Mouse (Mus musculus): Measurements from ENCODE around the gene Hes1. TPM values are rescaled to one million over a fixed set of nuclear protein-coding genes. Genes with fewer than 3 reads are reported as not detected.

Gene Hes1
- polyA plus RNA-seq, 1 experiment from 2014 or later, result 38.5 TPM

GRCm38 (mm10) chr16:30032326-30032904 is 31.8 kb upstream of the Hes1 start:
- Histone ChIP-seq H3K36me3 (ENCODE audit: control insufficient read depth, insufficient read depth, low read length) (no peaks in the 10 kb centered on the region), H3K27ac (ENCODE audit: low read length) (no peak overlapping the region), H3K4me1 (ENCODE audit: control insufficient read depth, insufficient read depth, low read length) (peaks cover 17% of the 10 kb centered on the region), H3K9me3 (replicated peaks; ENCODE audit: control insufficient read depth, low read length) (no peaks in the 10 kb centered on the region), H3K4me2 (ENCODE audit: low read depth, low read length) (no peak overlapping the region), H3K4me3 (replicated peaks; ENCODE audit: low read length) (no peak overlapping the region), H3K9ac (ENCODE audit: low read length) (no peak overlapping the region), H3K27me3 (ENCODE audit: control insufficient read depth, insufficient read depth, low read length) (no peaks in the 10 kb centered on the region)
- 71% methylated on average over 2 of the region's 2 CpGs for WGBS
- ATAC-seq (ENCODE audit: insufficient read depth, low FRiP score), result no peak

DNA sequence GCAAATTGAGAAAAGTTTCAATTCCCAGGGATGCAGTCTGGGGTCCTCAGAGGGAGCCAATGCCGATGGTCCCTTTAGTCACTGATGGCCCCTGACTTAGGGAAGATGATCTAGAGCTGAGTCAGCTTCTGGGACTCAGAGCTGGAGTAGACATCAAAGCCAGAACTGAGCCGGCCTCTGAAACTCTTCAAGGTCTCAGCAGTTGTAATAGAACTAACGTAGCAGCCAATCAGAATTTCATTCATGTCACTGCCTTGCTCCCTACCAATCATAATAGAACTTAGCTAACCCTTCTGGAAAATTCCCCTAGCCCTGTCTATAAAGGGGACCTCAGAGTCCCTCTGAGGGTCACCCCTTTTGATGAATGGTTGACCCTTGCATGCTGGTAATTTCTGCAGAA is 30.8 kb upstream of the Hes1 start:
- 85% methylated on average over 3 of the region's 3 CpGs for WGBS
- H3K9ac ChIP-seq (ENCODE audit: low read length), result no peak overlapping the region
- no peak overlapping the region for H3K4me3 ChIP-seq (replicated peaks; ENCODE audit: low read length)
- H3K27ac ChIP-seq (ENCODE audit: low read length), result no peak overlapping the region
- H3K27me3 ChIP-seq (ENCODE audit: control insufficient read depth, insufficient read depth, low read length), result no peaks in the 10 kb centered on the region
- no peaks in the 10 kb centered on the region for H3K9me3 ChIP-seq (replicated peaks; ENCODE audit: control insufficient read depth, low read length)
- peaks cover 17% of the 10 kb centered on the region for H3K4me1 ChIP-seq (ENCODE audit: control insufficient read depth, insufficient read depth, low read length)
- ATAC-seq (ENCODE audit: insufficient read depth, low FRiP score), result no peak
- H3K4me2 ChIP-seq (ENCODE audit: low read depth, low read length), result no peak overlapping the region
- no peaks in the 10 kb centered on the region for H3K36me3 ChIP-seq (ENCODE audit: control insufficient read depth, insufficient read depth, low read length)

DNA sequence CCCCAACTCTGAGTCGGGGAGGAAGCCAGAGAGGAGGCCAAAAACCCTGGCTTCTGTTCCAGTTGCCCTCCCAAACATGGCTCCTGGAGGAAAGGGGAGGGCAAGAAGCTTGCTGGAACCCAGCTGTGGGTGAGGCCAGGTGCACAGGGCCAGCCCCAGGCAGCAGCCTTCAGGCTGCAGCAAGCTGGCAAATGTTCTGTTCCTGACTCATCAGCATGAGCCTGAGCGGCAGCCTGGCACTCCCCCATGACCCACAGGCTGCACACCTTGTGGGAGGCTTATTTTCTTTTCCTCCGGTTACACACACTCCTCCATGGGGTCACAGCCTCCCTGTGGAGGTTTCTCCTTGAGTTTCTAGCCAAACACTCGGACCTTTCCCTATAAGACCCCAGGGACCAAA is 30.2 kb upstream of the Hes1 start:
- Histone ChIP-seq H3K4me2 (ENCODE audit: low read depth, low read length) (0 out of 2 replicates have a peak overlapping the region, but pooled peaks have one; percentile 14), H3K9ac (ENCODE audit: low read length) (peak overlapping the region; percentile 46; the same call in 1 of the 2 replicates), H3K4me3 (replicated peaks; ENCODE audit: low read length) (no peak overlapping the region), H3K36me3 (ENCODE audit: control insufficient read depth, insufficient read depth, low read length) (no peaks in the 10 kb centered on the region), H3K9me3 (replicated peaks; ENCODE audit: control insufficient read depth, low read length) (no peaks in the 10 kb centered on the region), H3K27me3 (ENCODE audit: control insufficient read depth, insufficient read depth, low read length) (no peaks in the 10 kb centered on the region), H3K27ac (ENCODE audit: low read length) (peak overlapping the region; percentile 74), H3K4me1 (ENCODE audit: control insufficient read depth, insufficient read depth, low read length) (peaks cover 17% of the 10 kb centered on the region)
- WGBS, result 46% methylated on average over 4 of the region's 4 CpGs
- ATAC-seq (ENCODE audit: insufficient read depth, low FRiP score), result peak; percentile 71; the same call in 1 of the 2 replicates

- peak overlapping the region; percentile 74 for H3K27ac ChIP-seq (ENCODE audit: low read length)
- H3K27me3 ChIP-seq (ENCODE audit: control insufficient read depth, insufficient read depth, low read length), result no peaks in the 10 kb centered on the region
- H3K4me2 ChIP-seq (ENCODE audit: low read depth, low read length), result 0 out of 2 replicates have a peak overlapping the region, but pooled peaks have one; percentile 14
- no peaks in the 10 kb centered on the region for H3K36me3 ChIP-seq (ENCODE audit: control insufficient read depth, insufficient read depth, low read length)
- H3K4me1 ChIP-seq (ENCODE audit: control insufficient read depth, insufficient read depth, low read length), result peaks cover 21% of the 10 kb centered on the region
- peak overlapping the region; percentile 46; the same call in 1 of the 2 replicates for H3K9ac ChIP-seq (ENCODE audit: low read length)
- H3K4me3 ChIP-seq (replicated peaks; ENCODE audit: low read length), result no peak overlapping the region
- WGBS, result 39% methylated on average over 6 of the region's 6 CpGs
- no peaks in the 10 kb centered on the region for H3K9me3 ChIP-seq (replicated peaks; ENCODE audit: control insufficient read depth, low read length)
- peak; percentile 42 for ATAC-seq (ENCODE audit: insufficient read depth, low FRiP score)
These were observed 29.7 kb upstream of the Hes1 start for GRCm38 (mm10) chr16:30034521-30034920.

DNA sequence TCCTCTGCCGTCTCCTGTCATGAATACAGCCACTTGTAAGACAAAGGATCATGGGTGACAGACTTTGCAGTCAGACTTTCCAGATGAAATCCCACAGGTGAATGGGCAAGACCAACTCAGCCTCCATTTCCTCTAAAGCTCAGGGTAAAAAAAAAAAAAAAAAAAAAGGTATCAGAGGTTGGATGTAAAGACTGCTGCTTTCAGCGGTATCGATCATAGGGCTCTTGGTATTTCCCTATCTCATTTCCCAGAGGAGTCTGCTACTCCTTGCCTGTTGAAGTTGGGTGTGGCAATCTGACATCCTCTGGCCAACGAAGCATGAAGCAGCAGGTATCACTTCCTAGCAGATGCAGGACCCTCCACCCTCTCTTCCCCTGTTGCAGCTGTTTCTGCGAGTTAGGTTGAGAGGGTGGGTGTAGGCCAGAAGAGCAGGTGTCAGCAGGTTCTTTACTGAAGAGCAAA is 29.2 kb upstream of the Hes1 start:
- WGBS, result 53% methylated on average over 5 of the region's 5 CpGs
- no peak overlapping the region for H3K27ac ChIP-seq (ENCODE audit: low read length)
- no peak overlapping the region for H3K9ac ChIP-seq (ENCODE audit: low read length)
- no peak overlapping the region for H3K4me3 ChIP-seq (replicated peaks; ENCODE audit: low read length)
- no peaks in the 10 kb centered on the region for H3K36me3 ChIP-seq (ENCODE audit: control insufficient read depth, insufficient read depth, low read length)
- no peak overlapping the region for H3K4me2 ChIP-seq (ENCODE audit: low read depth, low read length)
- H3K9me3 ChIP-seq (replicated peaks; ENCODE audit: control insufficient read depth, low read length), result no peaks in the 10 kb centered on the region
- ATAC-seq (ENCODE audit: insufficient read depth, low FRiP score), result no peak
- no peaks in the 10 kb centered on the region for H3K27me3 ChIP-seq (ENCODE audit: control insufficient read depth, insufficient read depth, low read length)
- H3K4me1 ChIP-seq (ENCODE audit: control insufficient read depth, insufficient read depth, low read length), result peaks cover 21% of the 10 kb centered on the region

GRCm38 (mm10) chr16:30036104-30036503 is 28.1 kb upstream of the Hes1 start:
- H3K9me3 ChIP-seq (replicated peaks; ENCODE audit: control insufficient read depth, low read length), result no peaks in the 10 kb centered on the region
- peaks cover 21% of the 10 kb centered on the region for H3K4me1 ChIP-seq (ENCODE audit: control insufficient read depth, insufficient read depth, low read length)
- no peaks in the 10 kb centered on the region for H3K27me3 ChIP-seq (ENCODE audit: control insufficient read depth, insufficient read depth, low read length)
- 81% methylated on average over 3 of the region's 3 CpGs for WGBS
- H3K4me3 ChIP-seq (replicated peaks; ENCODE audit: low read length), result no peak overlapping the region
- ATAC-seq (ENCODE audit: insufficient read depth, low FRiP score), result no peak
- no peak overlapping the region for H3K27ac ChIP-seq (ENCODE audit: low read length)
- no peak overlapping the region for H3K4me2 ChIP-seq (ENCODE audit: low read depth, low read length)
- H3K9ac ChIP-seq (ENCODE audit: low read length), result no peak overlapping the region
- no peaks in the 10 kb centered on the region for H3K36me3 ChIP-seq (ENCODE audit: control insufficient read depth, insufficient read depth, low read length)

- H3K27me3 ChIP-seq (ENCODE audit: control insufficient read depth, insufficient read depth, low read length), result no peaks in the 10 kb centered on the region
- H3K4me2 ChIP-seq (ENCODE audit: low read depth, low read length), result no peak overlapping the region
- ATAC-seq (ENCODE audit: insufficient read depth, low FRiP score), result peak; percentile 68
- no peak overlapping the region for H3K27ac ChIP-seq (ENCODE audit: low read length)
- no peaks in the 10 kb centered on the region for H3K9me3 ChIP-seq (replicated peaks; ENCODE audit: control insufficient read depth, low read length)
- peaks cover 13% of the 10 kb centered on the region for H3K4me1 ChIP-seq (ENCODE audit: control insufficient read depth, insufficient read depth, low read length)
- H3K36me3 ChIP-seq (ENCODE audit: control insufficient read depth, insufficient read depth, low read length), result no peaks in the 10 kb centered on the region
- H3K9ac ChIP-seq (ENCODE audit: low read length), result peak overlapping the region; percentile 31; the same call in 1 of the 2 replicates
- 38% methylated on average over 15 of the region's 17 CpGs for WGBS
- H3K4me3 ChIP-seq (replicated peaks; ENCODE audit: low read length), result no peak overlapping the region
These were observed 25.3 kb upstream of the Hes1 start for GRCm38 (mm10) chr16:30038663-30039593.

- H3K27ac ChIP-seq (ENCODE audit: low read length), result no peak overlapping the region
These were observed 24.3 kb upstream of the Hes1 start for GRCm38 (mm10) chr16:30039841-30040240.

GRCm38 (mm10) chr16:30042859-30043258 is 21.3 kb upstream of the Hes1 start:
- Histone ChIP-seq H3K36me3 (ENCODE audit: control insufficient read depth, insufficient read depth, low read length) (no peaks in the 10 kb centered on the region), H3K4me2 (ENCODE audit: low read depth, low read length) (no peak overlapping the region), H3K4me3 (replicated peaks; ENCODE audit: low read length) (no peak overlapping the region), H3K9me3 (replicated peaks; ENCODE audit: control insufficient read depth, low read length) (no peaks in the 10 kb centered on the region), H3K27me3 (ENCODE audit: control insufficient read depth, insufficient read depth, low read length) (no peaks in the 10 kb centered on the region), H3K9ac (ENCODE audit: low read length) (no peak overlapping the region), H3K27ac (ENCODE audit: low read length) (no peak overlapping the region), H3K4me1 (ENCODE audit: control insufficient read depth, insufficient read depth, low read length) (peaks cover 4% of the 10 kb centered on the region; the same call in 1 of the 2 replicates)
- no peak for ATAC-seq (ENCODE audit: insufficient read depth, low FRiP score)
- WGBS, result 70% methylated on average over 4 of the region's 4 CpGs

More at GRCm38 (mm10) chr16:30039841-30040240, 24.3 kb upstream of the Hes1 start:
- no peak overlapping the region for H3K4me3 ChIP-seq (replicated peaks; ENCODE audit: low read length)
- no peaks in the 10 kb centered on the region for H3K36me3 ChIP-seq (ENCODE audit: control insufficient read depth, insufficient read depth, low read length)
- WGBS, result 70% methylated on average over 2 of the region's 2 CpGs
- no peak overlapping the region for H3K9ac ChIP-seq (ENCODE audit: low read length)
- H3K4me1 ChIP-seq (ENCODE audit: control insufficient read depth, insufficient read depth, low read length), result peaks cover 4% of the 10 kb centered on the region
- H3K4me2 ChIP-seq (ENCODE audit: low read depth, low read length), result no peak overlapping the region
- ATAC-seq (ENCODE audit: insufficient read depth, low FRiP score), result no peak
- H3K9me3 ChIP-seq (replicated peaks; ENCODE audit: control insufficient read depth, low read length), result no peaks in the 10 kb centered on the region
- no peaks in the 10 kb centered on the region for H3K27me3 ChIP-seq (ENCODE audit: control insufficient read depth, insufficient read depth, low read length)

Data from stomach, embryonic 16.5 days (tissue).